8 mouse cellular contexts compared by ENCODE assay signal in the genomic region with DNA sequence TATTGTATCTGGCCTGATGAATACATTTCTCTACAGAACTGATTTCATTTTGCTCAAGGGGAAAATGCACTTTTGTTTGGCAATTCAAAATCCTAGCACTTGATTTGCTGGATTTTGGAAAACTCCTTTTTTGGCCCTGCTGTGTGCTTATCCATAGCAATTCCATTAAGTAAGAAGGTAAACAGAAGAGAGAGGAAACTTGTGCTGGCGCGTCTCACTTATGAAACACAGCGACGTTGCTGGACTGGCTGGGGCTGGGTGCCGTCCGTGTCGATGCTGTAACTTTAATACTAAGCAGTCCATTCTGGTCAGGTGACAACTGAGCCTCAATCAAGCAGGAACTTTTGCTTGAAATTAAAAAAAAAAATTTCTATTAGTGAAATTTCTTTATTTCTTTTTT. TPM values are rescaled to one million over a fixed set of nuclear protein-coding genes. Genes with fewer than 3 reads are reported as not detected.
DNase-seq lines count a peak whose midpoint lies in the region; ATAC-seq and TF ChIP-seq lines count a peak whose summit lies in the region.

No protein-coding gene starts in this region.

- no peak overlapping the region for H3K9ac ChIP-seq in heart, embryonic 11.5 days (ENCODE audit: low read depth, low read length)
- no peak overlapping the region for H3K9ac ChIP-seq in lung, postnatal 0 days (replicated peaks; ENCODE audit: low read depth)

- no peak overlapping the region for H3K4me3 ChIP-seq in kidney, adult 2 months (ENCODE audit: insufficient read depth, low read depth, low read length)
- H3K4me3 ChIP-seq in heart, embryonic 11.5 days (ENCODE audit: low read depth, low read length) = no peak overlapping the region
- H3K4me3 ChIP-seq in lung, postnatal 0 days (ENCODE audit: low read depth, low read length) = no peak overlapping the region

- H3K4me2 ChIP-seq in heart, embryonic 11.5 days = peak overlapping the region; percentile 16
- no peak overlapping the region; the same call in 1 of the 2 replicates for H3K4me2 ChIP-seq in lung, postnatal 0 days (replicated peaks; ENCODE audit: low read depth, low read length)

- no peak for TF ChIP-seq POLR2A in kidney, adult 2 months (IDR thresholded peaks at IDR 0.05; ENCODE audit: low read depth, low read length)
- no peak for TF ChIP-seq POLR2A in brain, embryonic 14.5 days (IDR thresholded peaks at IDR 0.05; ENCODE audit: borderline replicate concordance, extremely low read depth, insufficient read depth, insufficient read length, poor library complexity, severe bottlenecking)

- H3K9me3 ChIP-seq in heart, embryonic 11.5 days (replicated peaks; ENCODE audit: control insufficient read depth, low read length) = no peaks in the 10 kb centered on the region
- no peaks in the 10 kb centered on the region for H3K9me3 ChIP-seq in lung, postnatal 0 days (ENCODE audit: low read length)

- no peak for TF ChIP-seq CTCF in kidney, adult 2 months (conservative IDR thresholded peaks at IDR 0.05; ENCODE audit: insufficient read depth, insufficient read length, low read depth, low read length)
- TF ChIP-seq CTCF in brain, embryonic 14.5 days (IDR thresholded peaks at IDR 0.05; ENCODE audit: borderline replicate concordance, extremely low read depth, insufficient read depth, insufficient read length) = no peak
- no peak for TF ChIP-seq CTCF in lung, postnatal 0 days (IDR thresholded peaks at IDR 0.05)

- peaks cover 27% of the 10 kb centered on the region for H3K36me3 ChIP-seq in kidney, adult 2 months (ENCODE audit: control insufficient read depth, insufficient read depth, low read length)
- H3K36me3 ChIP-seq in heart, embryonic 11.5 days (ENCODE audit: control insufficient read depth, insufficient read depth, low read length) = peaks cover 26% of the 10 kb centered on the region
- H3K36me3 ChIP-seq in lung, postnatal 0 days (ENCODE audit: insufficient read depth, low read length) = peaks cover 30% of the 10 kb centered on the region

- DNase-seq in kidney, adult 2 months = peak; percentile 42
- DNase-seq in kidney, adult 18-20 months = no peak
- DNase-seq in brain, embryonic 14.5 days (ENCODE audit: low read depth) = peak; percentile 42
- DNase-seq in lung, postnatal 0 days (ENCODE audit: low spot score) = peak; percentile 84
- no peak for DNase-seq in layer of hippocampus, postnatal 25 days (ENCODE audit: extremely low spot score in 1 of 2, low spot score in 1 of 2)

- peak overlapping the region; percentile 76 for H3K27ac ChIP-seq in kidney, adult 2 months (ENCODE audit: insufficient read depth, low read depth, low read length)
- H3K27ac ChIP-seq in heart, embryonic 11.5 days (ENCODE audit: low read depth, low read length) = peak overlapping the region; percentile 64
- peak overlapping the region; percentile 78 for H3K27ac ChIP-seq in lung, postnatal 0 days (ENCODE audit: low read length)

- peaks cover 4% of the 10 kb centered on the region; the same call in 1 of the 2 replicates for H3K4me1 ChIP-seq in kidney, adult 2 months (ENCODE audit: control insufficient read depth, insufficient read depth, low read length)
- peaks cover 24% of the 10 kb centered on the region for H3K4me1 ChIP-seq in heart, embryonic 11.5 days (ENCODE audit: control insufficient read depth, insufficient read depth, low read length)
- peaks cover 30% of the 10 kb centered on the region for H3K4me1 ChIP-seq in lung, postnatal 0 days (ENCODE audit: insufficient read depth, low read depth, low read length)

- 42% methylated on average over 7 of the region's 7 CpGs for WGBS in kidney, adult 2 months
- WGBS in heart, embryonic 11.5 days (ENCODE audit: insufficient replicate concordance) = 12% methylated on average over 7 of the region's 7 CpGs
- WGBS in lung, postnatal 0 days = 2% methylated on average over 7 of the region's 7 CpGs

- ATAC-seq in heart, embryonic 11.5 days (replicated peaks; ENCODE audit: insufficient number of reproducible peaks, low FRiP score, low TSS enrichment) = no peak
- peak; percentile 61 for ATAC-seq in lung, postnatal 0 days
- no peak for ATAC-seq in erythroid progenitor cell, adult 5-6 weeks (replicated peaks; ENCODE audit: low FRiP score, poor library complexity, severe bottlenecking)
- no peak for ATAC-seq in megakaryocyte-erythroid progenitor cell, adult 5-6 weeks (replicated peaks; ENCODE audit: low FRiP score, low TSS enrichment, poor library complexity, severe bottlenecking)

- H3K27me3 ChIP-seq in kidney, adult 2 months (replicated peaks; ENCODE audit: control insufficient read depth, insufficient read depth, low read length) = no peaks in the 10 kb centered on the region
- H3K27me3 ChIP-seq in heart, embryonic 11.5 days (ENCODE audit: control insufficient read depth, insufficient read depth, low read length) = no peaks in the 10 kb centered on the region
- H3K27me3 ChIP-seq in lung, postnatal 0 days (replicated peaks; ENCODE audit: insufficient read depth, low read length) = no peaks in the 10 kb centered on the region

- TF ChIP-seq EP300 in lung, postnatal 0 days (IDR thresholded peaks at IDR 0.05) = no peak

RNA-seq across cellular contexts. Expression of a gene that starts 8.6 kb away (rescaled TPM):
- 10.0 and 10.7 TPM in 2 replicates for polyA plus RNA-seq in kidney, adult 2 months (2012; rRNA removed)
- 19.6 and 27.0 TPM in 2 replicates for polyA plus RNA-seq in brain, embryonic 14.5 days (2012; rRNA removed)
- polyA plus RNA-seq in heart, embryonic 11.5 days (2014; fragmentation: Nextera tagmentation; extraction: Ambion mirVana) = 54.4 and 62.4 TPM in 2 replicates
- 201 and 219 TPM in 2 replicates for polyA plus RNA-seq in lung, postnatal 0 days (2015; fragmentation: Nextera tagmentation; extraction: Ambion mirVana)
- 18.9 and 32.4 TPM in 2 replicates for total RNA-seq in erythroid progenitor cell, adult 5-6 weeks (2015; ENCODE audit: low replicate concordance)
- 15.5 and 21.9 TPM in 2 replicates for total RNA-seq in erythroid progenitor cell, adult 5-6 weeks (2017; ENCODE audit: low replicate concordance)
- 4.3 and 10.6 TPM in 2 replicates for total RNA-seq in megakaryocyte-erythroid progenitor cell, adult 5-6 weeks (2014; fragmentation: Nextera tagmentation)
- 79.0 and 116 TPM in 2 replicates for total RNA-seq in megakaryocyte-erythroid progenitor cell, adult 5-6 weeks (2017)
- 10 to 100 TPM; 28.4 to 30.7 TPM for total RNA-seq in layer of hippocampus, postnatal 25 days (2021)

Comparison
In these comparisons a context has a peak if more than half of its experiments do, and no peak if none do; other contexts are left out.
1. DNase-seq: peak in kidney, adult 2 months (single experiment), brain, embryonic 14.5 days (single experiment) and lung, postnatal 0 days (single experiment); none in kidney, adult 18-20 months (single experiment) and layer of hippocampus, postnatal 25 days (0 of 2).
2. Peak in every context shown above with its lines, with median percentiles within 50 percentile points of each other: H3K27ac ChIP-seq.